Mouse (Mus musculus) neutrophil, adult 5-6 weeks (primary cell): ENCODE results near the gene Sipa1l1. TPM values are rescaled to one million over a fixed set of nuclear protein-coding genes. Genes with fewer than 3 reads are reported as not detected.

Experiments used
- ATAC-seq: fragments of 151-379, 151-347 bp; 2 replicates; pipeline ENCODE4 v1.8.0; 2017; ENCODE audit warnings: mild to moderate bottlenecking, moderate TSS enrichment; ENCODE audit not compliant: insufficient number of reproducible peaks, poor library complexity, low FRiP score, severe bottlenecking; ENCODE audit errors: extremely low read depth
- total RNA-seq: library from RNA; stranded (forward); fragments of 200-1000 nt; gene quantifications from 2 replicates; pipeline ENCODE4 v1.2.3, GENCODE M21; 2017

The Sipa1l1 gene
- total RNA-seq, 1 experiment from 2014 or later = 63.7 TPM

- no peak for ATAC-seq
Observed at GRCm38 (mm10) chr12:82319436-82320131, 150.5 kb downstream of the Sipa1l1 start.

GRCm38 (mm10) chr12:82320204-82320603 lies 151.1 kb downstream of the Sipa1l1 start:
- no peak for ATAC-seq

- no peak for ATAC-seq
Observed at GRCm38 (mm10) chr12:82321397-82321796, 152.3 kb downstream of the Sipa1l1 start.

- ATAC-seq = no peak
Observed at GRCm38 (mm10) chr12:82321855-82322254, 152.7 kb downstream of the Sipa1l1 start.

- ATAC-seq = no peak
Observed at GRCm38 (mm10) chr12:82322759-82323451, 153.8 kb downstream of the Sipa1l1 start.

- ATAC-seq = no peak
Observed at GRCm38 (mm10) chr12:82324621-82325020, 155.5 kb downstream of the Sipa1l1 start.

- no peak for ATAC-seq
Observed at GRCm38 (mm10) chr12:82325502-82325901, 156.4 kb downstream of the Sipa1l1 start.

- 0 out of 2 replicates have a peak, but pooled peaks have one; percentile 23 for ATAC-seq
Observed at GRCm38 (mm10) chr12:82326438-82326837, 157.3 kb downstream of the Sipa1l1 start.

- ATAC-seq = no peak
Observed at GRCm38 (mm10) chr12:82328112-82328511, 159.0 kb downstream of the Sipa1l1 start.

GRCm38 (mm10) chr12:82332836-82333614 lies 163.9 kb downstream of the Sipa1l1 start:
- no peak for ATAC-seq

- ATAC-seq = no peak
Observed at GRCm38 (mm10) chr12:82333999-82334398, 164.9 kb downstream of the Sipa1l1 start.

GRCm38 (mm10) chr12:82334550-82334949 lies 165.4 kb downstream of the Sipa1l1 start:
- ATAC-seq = no peak

GRCm38 (mm10) chr12:82335095-82335494 lies 166.0 kb downstream of the Sipa1l1 start:
- no peak for ATAC-seq

- no peak for ATAC-seq
Observed at GRCm38 (mm10) chr12:82338550-82338949, 169.4 kb downstream of the Sipa1l1 start.

- ATAC-seq = no peak
Observed at GRCm38 (mm10) chr12:82339221-82339861, 170.2 kb downstream of the Sipa1l1 start.

GRCm38 (mm10) chr12:82340196-82340918 lies 171.2 kb downstream of the Sipa1l1 start:
- no peak for ATAC-seq

GRCm38 (mm10) chr12:82341181-82341580 lies 172.1 kb downstream of the Sipa1l1 start:
- no peak for ATAC-seq

GRCm38 (mm10) chr12:82341696-82342095 lies 172.6 kb downstream of the Sipa1l1 start:
- no peak for ATAC-seq

GRCm38 (mm10) chr12:82350082-82350481 lies 181.0 kb downstream of the Sipa1l1 start:
- peak; percentile 75 for ATAC-seq
